Mouse (Mus musculus) CH12F3 (cell line): Measurements from ENCODE around the gene 4930544D05Rik.

ENCODE experiments used
- in situ Hi-C: fragments of 300-500 bp; cut with MboI; formaldehyde crosslinking; loops from 2 replicates; pipeline ENCODE4 v1.14.3; 2020; ENCODE audit warnings: low sequenced_read_pairs

The 4930544D05Rik gene

GRCm38 (mm10) chr11:70597301-70597700, 18.3 kb upstream of the 4930544D05Rik start:
- in situ Hi-C loops: no loop called here

- in situ Hi-C loops: no loop called here
Observed at GRCm38 (mm10) chr11:70598451-70598953, 17.1 kb upstream of the 4930544D05Rik start.

- in situ Hi-C loops: loop anchor here (5.0 to 10.0 kb wide), 2 partner anchors 88 to 190 kb away; partner anchors contain the start of genes Gltpd2 and Pelp1
Observed at GRCm38 (mm10) chr11:70605024-70605566, 10.6 kb upstream of the 4930544D05Rik start.

DNA sequence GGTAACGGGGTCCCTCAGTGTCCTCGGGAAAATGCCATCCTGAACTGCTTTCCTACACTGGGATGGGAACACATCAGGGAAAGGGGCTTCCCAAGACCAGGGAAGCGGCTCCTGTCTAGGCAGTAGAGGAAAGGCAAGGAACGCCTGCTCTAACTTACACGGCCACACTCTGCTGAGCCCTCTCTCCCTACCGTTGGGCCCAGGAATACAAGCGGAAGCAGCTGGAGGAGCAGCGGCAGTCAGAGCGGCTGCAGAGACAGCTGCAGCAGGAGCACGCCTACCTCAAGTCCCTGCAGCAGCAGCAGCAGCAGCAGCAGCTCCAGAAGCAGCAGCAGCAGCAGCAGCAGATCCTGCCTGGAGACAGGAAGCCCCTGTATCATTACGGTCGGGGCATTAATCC, 8.9 kb upstream of the 4930544D05Rik start:
- in situ Hi-C loops: loop anchor here (5.0 to 10.0 kb wide), 2 partner anchors 89 to 192 kb away; partner anchors contain the start of genes Gltpd2 and Pelp1

- in situ Hi-C loops: loop anchor here (5.0 to 10.0 kb wide), 2 partner anchors 90 to 193 kb away; partner anchors contain the start of genes Gltpd2 and Pelp1
Observed at GRCm38 (mm10) chr11:70607611-70608010, 8.0 kb upstream of the 4930544D05Rik start.

DNA sequence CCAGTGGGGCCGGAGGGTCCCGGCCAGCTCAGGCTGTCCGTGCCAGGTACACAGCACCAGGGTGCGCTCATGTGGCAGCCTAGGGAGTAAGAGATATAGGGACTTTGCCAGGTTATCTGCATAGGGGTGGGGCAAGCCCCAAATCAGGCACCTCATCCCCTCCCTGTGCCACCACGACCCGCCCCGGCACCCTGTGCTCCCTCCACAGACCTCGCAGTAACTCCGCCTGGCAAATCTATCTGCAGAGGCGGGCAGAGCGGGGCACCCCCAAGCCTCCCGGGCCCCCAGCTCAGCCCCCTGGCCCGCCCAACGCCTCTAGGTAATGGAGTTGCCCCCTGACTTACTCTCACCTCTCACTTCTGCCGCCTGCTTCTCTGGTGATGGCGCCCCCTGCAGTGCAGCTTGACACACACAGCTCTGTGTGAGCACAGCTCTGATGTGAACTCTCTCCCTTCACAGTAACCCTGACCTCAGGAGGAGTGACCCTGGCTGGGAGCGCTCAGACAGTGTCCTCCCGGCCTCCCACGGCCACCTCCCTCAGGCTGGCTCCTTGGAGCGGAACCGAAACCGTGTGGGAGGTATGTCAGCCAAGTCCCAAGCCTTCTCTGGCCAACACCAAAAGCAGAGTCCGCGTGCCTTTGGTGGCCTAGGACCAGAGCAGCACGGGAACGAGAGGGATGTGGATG, 7.1 kb upstream of the 4930544D05Rik start:
- in situ Hi-C loops: loop anchor here (5.0 to 10.0 kb wide), 2 partner anchors 91 to 194 kb away; partner anchors contain the start of genes Gltpd2 and Pelp1

- in situ Hi-C loops: no loop called here
Observed at GRCm38 (mm10) chr11:70610752-70611151, 4.9 kb upstream of the 4930544D05Rik start.

DNA sequence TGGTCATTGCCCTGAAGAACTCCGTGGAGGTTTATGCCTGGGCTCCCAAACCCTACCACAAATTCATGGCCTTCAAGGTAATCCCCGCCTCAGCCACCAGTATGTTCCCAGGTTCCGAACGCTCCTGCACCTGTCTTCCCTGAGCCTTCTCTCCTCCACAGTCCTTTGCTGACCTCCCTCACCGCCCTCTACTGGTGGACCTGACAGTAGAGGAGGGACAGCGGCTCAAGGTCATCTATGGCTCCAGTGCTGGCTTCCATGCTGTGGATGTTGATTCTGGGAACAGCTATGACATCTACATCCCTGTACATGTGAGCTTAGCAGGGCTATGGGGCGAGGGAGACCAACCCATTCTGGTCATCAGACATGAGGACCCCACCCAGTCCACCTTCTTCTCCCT, 3.1 kb upstream of the 4930544D05Rik start:
- in situ Hi-C loops: no loop called here

GRCm38 (mm10) chr11:70615074-70615473, 574 bp upstream of the 4930544D05Rik start:
- in situ Hi-C loops: no loop called here

GRCm38 (mm10) chr11:70619101-70619500, 3.5 kb downstream of the 4930544D05Rik start, which contains the start of gene Chrne:
Chrne (minus strand) TSS chr11:70619216.
- in situ Hi-C loops: no loop called here

DNA sequence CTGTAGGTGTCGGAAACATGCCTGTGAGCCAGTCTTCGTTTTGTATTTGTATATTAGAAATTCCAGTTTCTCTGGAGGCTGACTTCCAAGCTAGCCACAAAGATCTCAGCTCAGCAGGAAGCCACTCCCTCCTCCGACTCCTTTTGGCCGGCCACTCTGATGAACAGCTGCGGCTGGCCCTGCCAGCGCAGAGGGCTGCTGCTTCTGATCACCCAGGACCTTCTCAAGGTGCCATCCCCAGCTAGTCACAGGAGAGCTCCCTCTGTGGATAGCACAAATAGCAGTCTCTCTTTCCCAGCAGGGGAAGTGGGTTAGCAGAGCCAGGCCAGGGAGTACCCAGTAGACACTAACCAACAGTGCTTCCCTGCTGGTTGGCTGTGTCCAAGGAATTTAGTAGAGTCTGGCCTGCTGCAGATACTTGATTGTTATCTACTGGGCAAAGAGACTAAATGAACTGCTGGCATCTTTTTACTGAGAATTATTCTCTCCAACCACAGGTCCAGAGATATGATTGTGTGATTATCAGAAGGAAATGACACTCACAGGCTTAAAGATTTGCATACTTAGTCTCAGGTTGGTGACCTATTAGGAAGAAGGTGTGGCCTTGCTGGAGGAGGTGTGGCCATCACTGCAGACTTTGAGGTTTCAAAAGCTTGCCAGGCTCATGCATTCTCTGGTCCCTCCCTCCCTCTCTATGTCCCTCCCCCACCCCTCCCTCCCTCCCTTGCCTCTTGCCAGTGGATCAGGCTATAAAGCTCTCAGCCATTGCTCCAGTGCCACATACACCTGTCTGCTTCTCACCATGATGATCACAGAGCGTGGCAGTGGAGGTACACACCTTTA, 6.5 kb downstream of the 4930544D05Rik start:
- in situ Hi-C loops: no loop called here

DNA sequence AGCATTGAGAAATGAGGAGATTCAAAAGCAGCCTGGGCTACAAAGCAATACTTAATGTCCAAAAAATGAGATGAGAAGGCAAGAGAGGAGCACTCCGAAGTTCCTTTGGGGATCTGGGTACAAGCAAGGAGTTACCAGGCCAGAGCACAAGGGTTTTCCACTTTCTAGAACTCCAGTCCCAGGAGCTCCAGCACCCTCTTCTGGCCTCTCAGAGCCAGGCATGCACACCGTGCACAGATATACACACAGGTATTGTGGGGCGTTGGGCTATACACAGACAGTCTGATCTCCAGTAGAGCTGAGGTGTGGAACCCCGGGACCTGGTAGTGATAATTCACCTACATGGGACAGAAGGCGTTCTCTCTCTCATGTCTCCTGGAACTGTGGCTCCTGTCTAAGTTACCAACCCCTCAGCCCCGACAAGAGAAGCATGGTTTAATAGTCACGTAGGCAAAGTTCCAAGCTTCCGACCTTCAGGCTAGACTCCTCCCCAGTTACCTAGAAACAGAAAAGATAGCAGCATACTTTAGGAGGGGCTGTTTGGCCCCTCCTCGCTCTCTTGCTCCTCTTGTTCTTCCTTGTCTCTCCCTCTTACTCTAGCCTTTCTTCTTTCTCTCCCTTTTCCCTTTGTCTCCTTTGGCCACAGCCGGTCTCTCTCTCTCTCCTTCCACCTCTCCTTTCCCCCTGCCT, 7.5 kb downstream of the 4930544D05Rik start:
- in situ Hi-C loops: no loop called here

- in situ Hi-C loops: no loop called here
Observed at GRCm38 (mm10) chr11:70625473-70625872, 9.8 kb downstream of the 4930544D05Rik start.

DNA sequence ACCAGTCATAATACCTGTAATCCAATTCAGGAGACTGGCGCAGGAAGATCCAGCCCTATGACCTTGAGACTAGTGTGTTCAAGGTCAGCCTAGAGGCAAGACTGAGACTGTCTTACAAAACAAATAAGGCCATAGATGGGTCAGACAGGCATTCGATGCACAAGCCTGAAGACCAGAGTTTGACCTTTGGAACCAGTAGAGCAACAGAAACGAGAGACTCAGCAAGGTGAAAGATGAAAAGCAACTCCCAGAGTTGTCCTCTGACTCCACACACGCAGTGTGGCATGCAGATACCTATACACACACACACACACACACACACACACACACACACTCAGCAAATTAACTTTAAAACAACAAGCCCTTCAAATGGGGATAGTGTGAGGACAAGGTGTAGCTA, 11.2 kb downstream of the 4930544D05Rik start:
- in situ Hi-C loops: no loop called here

- in situ Hi-C loops: no loop called here
Observed at GRCm38 (mm10) chr11:70628431-70628830, 12.8 kb downstream of the 4930544D05Rik start.

GRCm38 (mm10) chr11:70629557-70629956, 13.9 kb downstream of the 4930544D05Rik start:
- in situ Hi-C loops: no loop called here

DNA sequence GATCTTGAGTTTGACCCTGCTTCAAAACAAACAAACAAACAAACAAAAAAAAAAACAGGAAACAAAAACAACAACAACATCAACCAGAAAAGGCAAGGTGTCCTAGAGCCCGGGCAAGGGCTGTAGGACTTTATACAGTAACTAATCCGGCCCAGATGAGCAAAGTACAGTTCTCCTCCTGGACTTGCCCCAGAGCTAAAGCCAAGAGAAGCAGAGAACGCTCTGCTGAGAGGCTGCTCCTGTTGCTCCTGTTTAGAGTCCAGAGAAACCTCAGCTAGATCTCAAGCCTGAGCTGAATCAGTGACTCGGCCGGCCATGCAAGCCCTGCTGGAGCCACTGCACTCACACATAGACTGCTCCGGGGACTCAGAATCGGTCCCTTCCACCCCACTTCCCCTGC, 14.5 kb downstream of the 4930544D05Rik start:
- in situ Hi-C loops: no loop called here

- in situ Hi-C loops: no loop called here
Observed at GRCm38 (mm10) chr11:70635601-70636000, 20.0 kb downstream of the 4930544D05Rik start.

DNA sequence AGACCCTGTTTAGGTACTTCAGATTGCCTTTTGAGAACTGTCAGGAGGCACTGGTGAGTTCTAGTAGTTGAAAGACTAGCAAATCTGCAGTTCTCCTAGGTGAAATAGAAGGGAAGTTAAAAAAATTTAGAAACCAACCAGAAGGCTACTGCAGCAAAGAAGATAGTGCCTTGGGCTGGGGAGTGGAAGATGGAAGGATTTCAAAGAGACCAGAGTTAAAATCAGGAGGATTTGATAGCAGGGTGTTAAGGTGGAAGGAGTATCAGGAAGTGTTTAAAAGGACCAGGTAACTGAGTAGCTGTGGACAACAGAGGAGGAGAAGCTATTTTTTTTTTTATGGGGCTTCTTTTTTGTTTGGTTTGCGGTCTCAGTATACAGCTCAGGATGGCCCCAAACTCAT, 22.1 kb downstream of the 4930544D05Rik start:
- in situ Hi-C loops: no loop called here

- in situ Hi-C loops: no loop called here
Observed at GRCm38 (mm10) chr11:70638293-70638692, 22.6 kb downstream of the 4930544D05Rik start.
